Comparison of ENCODE assay signal across 8 mouse cellular contexts in the genomic region with DNA sequence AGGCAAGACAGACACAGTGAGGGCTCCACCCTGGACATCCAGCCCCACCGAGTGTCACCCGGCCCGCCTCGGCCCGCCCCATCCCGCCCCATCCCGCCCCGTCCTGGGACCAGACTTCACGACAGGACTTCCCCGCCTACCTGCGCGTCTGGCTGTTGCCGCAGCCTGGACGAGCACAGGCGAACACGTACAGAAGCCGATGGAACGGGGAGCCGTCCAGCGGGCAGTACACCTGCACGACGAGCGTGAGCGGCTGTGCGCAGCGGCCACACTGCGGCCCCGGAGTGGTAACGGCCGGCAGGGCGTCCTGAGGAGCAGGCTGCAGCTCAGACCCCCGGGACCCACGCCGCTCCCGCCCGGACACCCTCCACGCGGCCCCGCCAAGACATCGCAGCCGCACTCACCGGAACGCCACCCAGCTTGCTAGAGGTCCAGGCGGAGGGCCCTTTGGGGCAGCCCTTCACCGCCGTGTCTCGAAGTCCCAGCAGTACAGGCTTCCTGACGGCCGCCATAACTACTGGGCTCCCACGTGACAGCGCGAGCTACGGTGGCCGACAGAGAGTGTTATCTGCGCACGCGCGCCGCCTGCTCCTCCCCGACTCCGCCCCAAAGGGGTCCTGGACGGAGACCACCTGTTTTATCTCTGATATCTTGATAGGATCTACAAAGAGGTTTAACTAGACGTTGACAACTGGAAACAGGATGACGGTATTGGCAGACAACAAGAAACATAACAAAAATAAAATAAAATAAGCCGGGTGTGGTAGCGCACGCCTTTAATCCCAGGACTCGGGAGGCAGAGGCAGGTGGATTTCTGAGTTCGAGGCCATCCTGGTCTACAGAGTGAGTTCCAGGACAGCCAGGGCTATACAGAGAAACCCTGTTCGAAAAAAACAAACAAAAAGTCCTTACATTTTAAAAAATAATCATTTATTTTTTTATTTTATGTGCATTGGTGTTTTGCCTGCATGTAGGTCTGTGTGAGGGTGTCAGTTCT. TPM values are rescaled to one million over a fixed set of nuclear protein-coding genes. Genes with fewer than 3 reads are reported as not detected.
DNase-seq lines count a peak whose midpoint lies in the region; ATAC-seq and TF ChIP-seq lines count a peak whose summit lies in the region.

A gene (minus strand): TSS at position 530 of the 997 bp plus-strand sequence.

- H3K36me3 ChIP-seq in heart, embryonic 10.5 days, result peaks cover 37% of the 10 kb centered on the region
- H3K36me3 ChIP-seq in kidney, embryonic 15.5 days, result peaks cover 37% of the 10 kb centered on the region

- H3K4me2 ChIP-seq in kidney, embryonic 15.5 days, result peak within 1 kb of the TSS; percentile 83

- peak within 1 kb of the TSS; percentile 91 for H3K4me3 ChIP-seq in bone marrow macrophage, adult 2 months (ENCODE audit: insufficient read depth, low read length)
- H3K4me3 ChIP-seq in embryonic fibroblast, embryonic 13.5 days (ENCODE audit: insufficient read depth, low read length), result peak within 1 kb of the TSS; percentile 70
- H3K4me3 ChIP-seq in heart, embryonic 10.5 days, result peak within 1 kb of the TSS; percentile 89
- peak within 1 kb of the TSS; percentile 99 for H3K4me3 ChIP-seq in kidney, embryonic 15.5 days (replicated peaks)

- peak within 1 kb of the TSS; percentile 29 for H3K27ac ChIP-seq in bone marrow macrophage, adult 2 months (ENCODE audit: insufficient read depth, low read depth, low read length)
- H3K27ac ChIP-seq in embryonic fibroblast, embryonic 13.5 days (ENCODE audit: insufficient read depth, low read length), result no peak within 1 kb of the TSS
- peak within 1 kb of the TSS; percentile 92 for H3K27ac ChIP-seq in heart, embryonic 10.5 days
- H3K27ac ChIP-seq in kidney, embryonic 15.5 days, result peak within 1 kb of the TSS; percentile 74

- H3K4me1 ChIP-seq in bone marrow macrophage, adult 2 months (ENCODE audit: control insufficient read depth, insufficient read depth, low read length), result peaks cover 23% of the 10 kb centered on the region
- peaks cover 3% of the 10 kb centered on the region; the same call in 1 of the 2 replicates for H3K4me1 ChIP-seq in embryonic fibroblast, embryonic 13.5 days (ENCODE audit: control insufficient read depth, insufficient read depth, low read length)
- peaks cover 2% of the 10 kb centered on the region; the same call in 1 of the 2 replicates for H3K4me1 ChIP-seq in heart, embryonic 10.5 days
- peaks cover 7% of the 10 kb centered on the region for H3K4me1 ChIP-seq in kidney, embryonic 15.5 days

- no peak for TF ChIP-seq CTCF in bone marrow macrophage, adult 2 months (IDR thresholded peaks at IDR 0.05; ENCODE audit: low read depth, low read length)
- no peak for TF ChIP-seq CTCF in embryonic fibroblast, embryonic 13.5 days (IDR thresholded peaks at IDR 0.05; ENCODE audit: borderline replicate concordance, insufficient read depth, low read length)

- DNase-seq in A20 (ENCODE audit: low read depth, low spot score) (peak; percentile 94), liver (peak; percentile 91)
- DNase-seq in heart, embryonic 10.5 days (ENCODE audit: low spot score), result peak; percentile 94
- DNase-seq in spleen, postnatal 4 days (ENCODE audit: low spot score in 2 of 2), result peak; percentile 89 to 95

- TF ChIP-seq POLR2A in bone marrow macrophage, adult 2 months (IDR thresholded peaks at IDR 0.05; ENCODE audit: borderline replicate concordance, low read depth, low read length), result 0 out of 2 replicates have a peak, but pooled peaks have one; percentile 46
- peak; percentile 69 for TF ChIP-seq POLR2A in embryonic fibroblast, embryonic 13.5 days (IDR thresholded peaks at IDR 0.05; ENCODE audit: low read depth, low read length)

- ATAC-seq in kidney, embryonic 15.5 days (replicated peaks; ENCODE audit: low FRiP score), result peak; percentile 94
- peak; percentile 82 for ATAC-seq in monocyte, adult 5-6 weeks (replicated peaks; ENCODE audit: insufficient number of reproducible peaks, low FRiP score, low TSS enrichment, poor library complexity, severe bottlenecking)

- no peaks in the 10 kb centered on the region for H3K27me3 ChIP-seq in heart, embryonic 10.5 days (ENCODE audit: insufficient read depth, poor library complexity, severe bottlenecking)
- no peaks in the 10 kb centered on the region for H3K27me3 ChIP-seq in kidney, embryonic 15.5 days

- H3K9ac ChIP-seq in kidney, embryonic 15.5 days, result peak within 1 kb of the TSS; percentile 97

- WGBS in heart, embryonic 10.5 days, result 3% methylated on average over 70 of the region's 70 CpGs
- WGBS in kidney, embryonic 15.5 days, result 3% methylated on average over 70 of the region's 70 CpGs

- H3K9me3 ChIP-seq in heart, embryonic 10.5 days, result no peaks in the 10 kb centered on the region
- H3K9me3 ChIP-seq in kidney, embryonic 15.5 days (replicated peaks), result no peaks in the 10 kb centered on the region

RNA-seq across cellular contexts. Expression of the gene that starts here (rescaled TPM):
- polyA plus RNA-seq in bone marrow macrophage, adult 2 months (2012; ENCODE audit: insufficient read depth, insufficient read length, missing spikeins), result 24.5 and 29.4 TPM in 2 replicates
- 16.8 and 18.6 TPM in 2 replicates for polyA plus RNA-seq in embryonic fibroblast, embryonic 13.5 days (2011; ENCODE audit: insufficient read length, low read depth, missing spikeins)
- 65.2 and 67.5 TPM in 2 replicates for polyA plus RNA-seq in heart, embryonic 10.5 days (2016; fragmentation: Nextera tagmentation; extraction: Ambion mirVana)
- polyA plus RNA-seq in kidney, embryonic 15.5 days (2015; fragmentation: Nextera tagmentation; extraction: Ambion mirVana), result 64.8 and 67.7 TPM in 2 replicates
- total RNA-seq in monocyte, adult 5-6 weeks (2017), result 22.9 to 36.0 TPM (median 31.0 TPM) in 3 replicates
